Mouse (Mus musculus) layer of hippocampus, adult 2 months (tissue): ENCODE measurements around the gene Olfr701. TPM values are rescaled to one million over a fixed set of nuclear protein-coding genes. Genes with fewer than 3 reads are reported as not detected.
A peak's percentile ranks its signal among the peaks of the same experiment; 100 is the strongest.

Experiments used
- DNase-seq, 2 experiments: peaks; one replicate each; pipeline ENCODE4 v3.0.0; 2022; ENCODE audit warnings: low spot score in 2 of 2
- H3K27ac ChIP-seq: fragments of 200-600 bp; 2 replicates; pipeline ENCODE4 v1.8.1; 2022
- H3K4me3 ChIP-seq: fragments of 200-600 bp; 2 replicates; pipeline ENCODE4 v1.8.1; 2022; ENCODE audit warnings: mild to moderate bottlenecking
- CTCF ChIP-seq: fragments of 200-600 bp; conservative IDR thresholded peaks from 2 replicates; pipeline ENCODE4 v1.8.1; 2022; ENCODE audit warnings: antibody characterized with exemption, mild to moderate bottlenecking, moderate library complexity
- long read RNA-seq, 2 experiments: library from polyadenylated mRNA; stranded (forward); transcript quantifications; one replicate each; pipeline ENCODE4 v2.0.0; 2021; ENCODE audit warnings: borderline mapping rate in 2 of 2
- total RNA-seq, 2 experiments: library from RNA; stranded (reverse); gene quantifications; 2 replicates each; pipeline ENCODE4 v1.2.3; 2021

The Olfr701 gene
- total RNA-seq, result not detected
- long read RNA-seq, experiment 1, result 0 reads
- long read RNA-seq, experiment 2, result 0 reads

DNA sequence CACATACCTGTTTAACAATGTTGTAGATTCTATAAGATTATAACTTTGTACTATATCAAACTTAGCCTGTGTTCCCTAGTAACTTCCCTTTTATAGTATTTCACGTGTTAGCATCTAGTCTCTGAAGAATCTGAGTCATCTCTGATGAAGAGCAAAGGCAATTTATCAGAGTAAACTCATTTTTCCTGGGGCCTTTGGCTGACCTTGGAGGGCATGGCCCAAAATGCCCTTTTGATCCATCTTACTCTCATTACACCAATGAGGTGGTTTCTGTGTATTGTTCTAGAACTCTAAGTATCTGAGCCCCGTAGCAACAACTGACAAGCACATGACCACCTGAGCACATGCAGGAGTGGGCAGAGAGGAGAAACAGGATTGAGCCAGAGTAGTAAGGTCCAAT lies at the start of gene Olfr701:
Gene Olfr701, plus strand, starts transcription at position 301 of the 400 bp plus-strand sequence.
- no peak within 1 kb of the TSS for H3K4me3 ChIP-seq
- H3K27ac ChIP-seq, result no peak within 1 kb of the TSS
- TF ChIP-seq CTCF, result no peak
- no peak for DNase-seq

DNA sequence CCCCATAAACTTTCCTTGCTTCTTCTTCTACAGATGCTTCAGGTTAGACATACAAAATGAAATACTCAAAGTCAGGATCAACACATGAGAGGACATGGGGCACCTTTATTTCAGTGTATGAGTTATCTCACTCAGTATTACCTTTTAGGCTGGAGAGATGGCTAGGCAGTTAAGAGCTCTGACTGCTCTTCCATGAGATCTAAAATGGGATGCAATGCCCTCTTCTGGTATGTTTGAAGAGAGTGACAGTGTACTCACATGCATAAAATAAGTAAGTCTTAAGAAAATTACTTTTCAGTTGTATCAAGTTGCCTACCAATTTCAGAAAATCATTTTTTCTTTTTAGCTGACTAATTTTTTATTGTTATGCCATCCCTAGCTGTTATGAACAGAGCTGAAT lies 25.6 kb upstream of the Olfr701 start:
- Histone ChIP-seq H3K27ac (no peak overlapping the region), H3K4me3 (no peak overlapping the region)
- TF ChIP-seq CTCF, result peak; percentile 22
- no peak for DNase-seq

DNA sequence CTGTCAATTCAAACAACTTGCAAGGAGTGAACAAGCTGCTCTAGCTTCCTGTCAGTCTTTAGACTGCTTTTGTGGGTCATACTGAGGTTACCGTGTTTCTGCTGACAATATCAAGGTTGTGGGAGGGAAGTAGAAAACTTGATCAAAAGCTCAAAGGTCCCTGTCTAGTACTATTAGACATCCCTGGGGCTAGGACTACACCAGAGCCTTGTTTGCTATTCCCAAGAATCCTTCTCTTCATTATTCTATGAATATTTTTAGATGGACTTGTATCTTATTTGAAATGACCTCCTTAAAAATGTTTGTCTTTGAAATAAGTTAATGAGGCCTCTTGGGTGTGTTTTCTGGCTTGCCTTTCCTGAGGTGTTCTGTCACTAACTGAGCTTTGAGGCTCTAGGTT lies 20.8 kb upstream of the Olfr701 start, which contains the start of gene Olfr699:
Gene Olfr699, minus strand, starts transcription at position 101 of the 400 bp plus-strand sequence.
- Histone ChIP-seq H3K27ac (no peak within 1 kb of the TSS), H3K4me3 (no peak within 1 kb of the TSS)
- no peak for DNase-seq
- no peak for TF ChIP-seq CTCF

DNA sequence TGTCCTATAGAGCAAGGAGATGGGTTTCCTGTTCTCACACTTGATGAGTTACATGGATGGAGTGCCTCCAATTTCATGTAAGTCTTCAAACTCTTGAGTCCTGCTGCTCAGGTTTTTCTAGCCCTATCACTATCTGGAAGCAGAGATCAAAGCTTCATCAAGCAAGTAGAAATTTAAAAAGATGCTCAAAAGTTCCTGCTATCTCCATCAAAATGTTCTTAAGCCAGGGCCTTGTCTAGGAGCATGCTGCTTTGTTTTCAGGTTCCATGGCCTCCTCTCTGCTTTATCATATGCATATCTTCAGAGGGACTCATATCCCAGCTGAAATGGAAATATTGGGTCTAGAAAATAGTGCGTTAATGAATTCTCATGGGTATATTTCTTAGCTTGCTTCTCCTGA lies 5.2 kb upstream of the Olfr701 start, which contains the start of gene Olfr700:
Gene Olfr700, minus strand, starts transcription at position 101 of the 400 bp plus-strand sequence.
- no peak for TF ChIP-seq CTCF

DNA sequence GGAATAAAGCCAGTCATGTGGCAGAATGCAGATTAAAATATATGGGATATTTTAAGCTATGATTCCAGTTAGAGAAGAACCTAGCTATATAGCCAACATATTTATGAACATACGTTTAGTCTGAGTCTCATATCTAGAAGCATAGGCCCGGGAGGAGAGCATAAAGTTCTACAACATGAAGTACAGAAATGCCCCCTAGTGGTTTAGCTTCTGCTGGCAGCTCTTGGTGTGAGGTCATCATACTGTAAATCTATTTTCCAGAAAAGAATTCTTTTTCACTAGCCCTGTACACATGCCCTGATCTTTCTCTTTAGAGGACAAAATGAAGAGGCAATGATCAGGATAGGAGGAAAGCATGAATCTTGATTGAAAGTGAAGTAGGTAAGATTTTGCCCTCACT lies 1.8 kb downstream of the Olfr701 start:
- peak; percentile 65 for TF ChIP-seq CTCF
- Histone ChIP-seq H3K4me3 (no peak overlapping the region), H3K27ac (no peak overlapping the region)
- DNase-seq, result no peak

More for the DNA sequence above, 5.2 kb upstream of the Olfr701 start, which contains the start of gene Olfr700:
- DNase-seq, result no peak
- no peak within 1 kb of the TSS for H3K27ac ChIP-seq
- no peak within 1 kb of the TSS for H3K4me3 ChIP-seq

DNA sequence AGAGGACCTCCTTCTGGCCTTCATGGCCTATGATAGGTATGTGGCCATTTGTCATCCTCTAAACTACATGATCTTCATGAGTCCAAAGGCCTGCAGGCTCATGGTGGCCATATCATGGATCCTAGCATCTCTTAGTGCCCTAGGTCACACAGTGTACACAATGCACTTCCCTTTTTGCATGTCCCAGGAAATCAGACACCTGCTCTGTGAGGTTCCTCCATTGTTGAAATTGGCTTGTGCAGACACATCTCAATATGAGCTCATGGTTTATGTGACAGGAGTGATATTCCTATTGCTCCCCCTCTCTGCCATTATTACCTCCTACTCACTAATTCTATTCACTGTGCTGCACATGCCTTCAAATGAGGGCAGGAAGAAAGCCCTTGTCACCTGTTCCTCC lies 4.5 kb downstream of the Olfr701 start:
- no peak for TF ChIP-seq CTCF
- no peak for DNase-seq
- no peak overlapping the region for H3K4me3 ChIP-seq
- no peak overlapping the region for H3K27ac ChIP-seq

DNA sequence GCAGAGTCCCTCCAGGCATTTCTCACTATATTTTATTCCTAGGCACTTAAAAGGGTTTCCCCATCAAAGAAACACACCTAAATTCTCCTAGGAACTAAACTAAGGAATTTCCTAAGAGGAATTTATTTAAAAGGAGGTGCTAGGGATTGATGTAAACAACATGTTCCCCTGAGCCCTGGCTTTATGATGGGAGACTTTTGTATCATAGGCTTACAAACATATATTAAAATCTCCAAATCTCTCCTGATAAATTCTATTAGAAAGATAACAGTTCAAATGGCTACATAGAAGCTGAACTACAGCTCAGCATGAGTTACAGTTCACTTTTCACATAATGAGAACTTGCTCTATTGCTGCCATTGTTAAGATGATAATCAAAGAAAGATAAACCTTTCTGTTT lies 19.9 kb downstream of the Olfr701 start, which contains the start of gene Olfr702:
Gene Olfr702, minus strand, starts transcription at position 101 of the 400 bp plus-strand sequence.
- DNase-seq, result no peak
- H3K4me3 ChIP-seq, result no peak within 1 kb of the TSS
- no peak within 1 kb of the TSS for H3K27ac ChIP-seq
- no peak for TF ChIP-seq CTCF

DNA sequence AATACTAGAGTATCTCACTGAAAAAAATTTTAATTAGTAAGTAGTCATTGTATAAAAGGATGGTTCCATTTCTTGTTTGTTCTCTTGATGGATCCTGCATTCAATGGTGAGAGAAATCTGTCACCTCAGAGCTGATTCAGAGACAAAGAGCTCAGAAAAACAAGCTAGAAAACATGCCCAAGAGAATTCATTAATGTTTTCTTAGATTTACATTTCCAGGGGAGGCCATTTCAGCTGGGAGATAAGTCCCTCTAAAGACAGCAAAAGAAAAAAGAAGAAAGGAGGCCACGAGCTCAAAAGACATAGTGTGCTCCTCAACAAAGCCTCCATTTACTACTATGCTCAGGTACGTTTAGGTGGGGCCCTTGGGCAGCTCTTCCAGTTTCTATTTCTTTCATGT lies 29.1 kb downstream of the Olfr701 start, which contains the start of gene Olfr703:
Gene Olfr703, plus strand, starts transcription at position 301 of the 400 bp plus-strand sequence.
- no peak within 1 kb of the TSS for H3K27ac ChIP-seq
- H3K4me3 ChIP-seq, result no peak within 1 kb of the TSS
- no peak for DNase-seq
- TF ChIP-seq CTCF, result no peak

DNA sequence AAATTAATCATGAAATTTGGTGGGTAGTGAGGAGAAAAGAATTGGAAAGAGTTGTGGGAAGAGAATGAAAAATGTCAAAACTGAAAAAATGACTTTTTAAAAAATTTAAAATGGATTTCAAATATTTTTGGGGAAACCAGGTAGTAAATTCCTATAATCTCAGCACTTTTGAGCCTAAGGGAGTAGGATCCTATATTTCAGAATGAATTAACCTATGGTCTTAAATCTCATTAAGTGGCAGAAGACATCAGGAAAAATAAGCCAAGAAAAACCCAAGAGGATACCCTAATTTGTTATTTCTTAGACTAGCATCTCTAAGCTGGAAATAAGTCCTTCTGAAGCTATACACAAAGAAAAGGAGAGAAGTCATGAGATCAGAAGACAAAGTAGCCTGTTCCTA lies 49.0 kb downstream of the Olfr701 start, which contains the start of gene Olfr704:
Gene Olfr704, plus strand, starts transcription at position 301 of the 400 bp plus-strand sequence.
- DNase-seq, result no peak
- H3K27ac ChIP-seq, result no peak within 1 kb of the TSS
- TF ChIP-seq CTCF, result no peak
- H3K4me3 ChIP-seq, result no peak within 1 kb of the TSS

Other genes starting within 250 kb of the Olfr701 start
- gene Olfr693, start 133.5 kb upstream of the Olfr701 start, total RNA-seq, result not detected
- gene Olfr694, start 122.3 kb upstream of the Olfr701 start, total RNA-seq, result not detected
- gene Olfr695, start 97.7 kb upstream of the Olfr701 start, total RNA-seq, result not detected
- not detected for gene Olfr697, start 71.7 kb upstream of the Olfr701 start, total RNA-seq
- gene Olfr698, start 58.7 kb upstream of the Olfr701 start, total RNA-seq, result not detected
- not detected for gene Olfr699, start 20.9 kb upstream of the Olfr701 start, total RNA-seq
- gene Olfr700, start 5.3 kb upstream of the Olfr701 start, total RNA-seq, result not detected
- gene Olfr702, start 19.8 kb downstream of the Olfr701 start, total RNA-seq, result not detected
- gene Olfr703, start 29.2 kb downstream of the Olfr701 start, total RNA-seq, result not detected
- not detected for gene Olfr704, start 49.1 kb downstream of the Olfr701 start, total RNA-seq
- gene Olfr705, start 62.8 kb downstream of the Olfr701 start, total RNA-seq, result not detected
- gene Olfr706, start 74.0 kb downstream of the Olfr701 start, total RNA-seq, result not detected
- not detected for gene Olfr707, start 87.1 kb downstream of the Olfr701 start, total RNA-seq
- gene Olfr1532-ps1, start 93.9 kb downstream of the Olfr701 start, total RNA-seq, result not detected
- not detected for gene Olfr709-ps1, start 118.1 kb downstream of the Olfr701 start, total RNA-seq
- not detected for gene Olfr710, start 134.2 kb downstream of the Olfr701 start, total RNA-seq
- gene Olfr6, start 149.8 kb downstream of the Olfr701 start, total RNA-seq, result under 1 TPM in 1 of 2 experiments, not detected in 1; 0.08 TPM
- not detected for gene Olfr711, start 161.3 kb downstream of the Olfr701 start, total RNA-seq
- gene Olfr2, start 191.9 kb downstream of the Olfr701 start, total RNA-seq, result not detected
- not detected for gene Olfr713, start 217.0 kb downstream of the Olfr701 start, total RNA-seq